Mouse (Mus musculus): Measurements from ENCODE around the gene Alcam.
A peak's percentile ranks its signal among the peaks of the same experiment; 100 is the strongest.

DNA sequence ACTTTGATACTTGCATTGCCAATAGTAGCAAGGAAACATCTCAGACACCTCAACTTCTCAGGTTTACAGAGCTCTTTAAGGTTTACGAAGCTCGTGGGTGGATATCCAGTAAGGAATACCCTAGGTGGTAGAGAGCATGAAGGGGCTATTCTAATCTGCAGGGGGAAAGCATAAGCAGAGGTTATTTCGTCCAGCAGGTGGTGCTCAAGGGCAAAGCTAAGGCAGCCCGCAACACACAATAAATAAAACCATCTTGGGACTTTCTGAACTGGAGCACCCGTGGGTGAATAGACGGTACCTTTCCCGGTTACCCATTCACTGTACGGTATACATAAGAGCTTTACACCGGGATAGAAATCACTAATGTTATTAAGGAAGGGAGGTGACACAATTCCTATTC, 142.8 kb downstream of the Alcam start:
- peak; percentile 90 for TF ChIP-seq CTCF (IDR thresholded peaks at IDR 0.05)
- peak; percentile 43; the same call in 1 of the 2 replicates for TF ChIP-seq EP300 (IDR thresholded peaks at IDR 0.05)

Data from lung, postnatal 0 days (tissue).